Mouse (Mus musculus): ENCODE data around the gene Asb10. TPM values are rescaled to one million over a fixed set of nuclear protein-coding genes. Genes with fewer than 3 reads are reported as not detected.

Asb10 gene
- polyA plus RNA-seq, 1 experiment from 2014 or later, result 0.18 TPM

DNA sequence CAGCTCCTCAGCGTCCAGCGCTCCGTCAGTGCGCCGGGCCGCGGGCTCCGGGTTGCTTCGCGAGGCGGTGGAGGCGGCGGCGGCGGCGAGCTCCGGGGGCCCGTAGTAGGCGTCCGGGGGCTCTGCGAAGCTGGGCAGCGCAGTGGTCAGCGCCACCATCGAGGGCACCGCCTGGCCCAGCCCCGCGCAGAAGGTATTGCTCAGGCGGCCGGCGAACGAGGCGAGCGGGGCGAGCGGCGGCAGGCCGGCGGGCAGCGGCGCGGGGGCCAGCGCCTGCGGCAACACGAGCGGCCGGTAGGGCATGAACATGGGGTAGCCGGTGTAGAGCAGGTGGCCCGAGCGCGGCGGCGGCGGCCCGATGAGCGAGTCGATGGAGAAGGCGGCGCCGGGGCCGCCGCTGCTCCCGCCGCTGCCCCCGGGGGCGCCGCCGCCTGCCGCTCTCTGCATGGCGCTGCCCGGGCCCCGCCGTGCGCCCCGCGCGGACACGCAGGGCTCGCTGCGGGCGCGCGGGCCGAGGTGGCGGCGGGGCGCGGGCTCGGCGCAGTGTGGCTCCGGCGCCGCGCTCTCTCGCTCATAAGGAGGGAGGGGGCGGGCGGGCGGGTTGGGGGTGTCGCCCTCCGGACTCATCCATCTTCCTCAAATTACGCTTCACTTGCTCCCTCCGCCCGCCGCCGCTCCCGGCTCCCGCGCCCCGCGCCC lies 14.4 kb downstream of the Asb10 start:
- Histone ChIP-seq H3K9me3 (ENCODE audit: control insufficient read depth, low read length) (no peaks in the 10 kb centered on the region), H3K27ac (ENCODE audit: low read depth, low read length) (no peak overlapping the region), H3K36me3 (ENCODE audit: control insufficient read depth, insufficient read depth, low read length) (no peaks in the 10 kb centered on the region), H3K4me1 (ENCODE audit: control insufficient read depth, insufficient read depth, low read depth, low read length) (peaks cover 13% of the 10 kb centered on the region), H3K27me3 (replicated peaks; ENCODE audit: control insufficient read depth, insufficient read depth, low read length) (peaks cover 37% of the 10 kb centered on the region), H3K9ac (ENCODE audit: low read depth, low read length) (peak overlapping the region; percentile 59), H3K4me2 (ENCODE audit: low read length) (peak overlapping the region; percentile 97), H3K4me3 (ENCODE audit: low read length) (peak overlapping the region; percentile 57)
- WGBS, result under 1% methylated on average over 63 of the region's 109 CpGs
- no peak for ATAC-seq

DNA sequence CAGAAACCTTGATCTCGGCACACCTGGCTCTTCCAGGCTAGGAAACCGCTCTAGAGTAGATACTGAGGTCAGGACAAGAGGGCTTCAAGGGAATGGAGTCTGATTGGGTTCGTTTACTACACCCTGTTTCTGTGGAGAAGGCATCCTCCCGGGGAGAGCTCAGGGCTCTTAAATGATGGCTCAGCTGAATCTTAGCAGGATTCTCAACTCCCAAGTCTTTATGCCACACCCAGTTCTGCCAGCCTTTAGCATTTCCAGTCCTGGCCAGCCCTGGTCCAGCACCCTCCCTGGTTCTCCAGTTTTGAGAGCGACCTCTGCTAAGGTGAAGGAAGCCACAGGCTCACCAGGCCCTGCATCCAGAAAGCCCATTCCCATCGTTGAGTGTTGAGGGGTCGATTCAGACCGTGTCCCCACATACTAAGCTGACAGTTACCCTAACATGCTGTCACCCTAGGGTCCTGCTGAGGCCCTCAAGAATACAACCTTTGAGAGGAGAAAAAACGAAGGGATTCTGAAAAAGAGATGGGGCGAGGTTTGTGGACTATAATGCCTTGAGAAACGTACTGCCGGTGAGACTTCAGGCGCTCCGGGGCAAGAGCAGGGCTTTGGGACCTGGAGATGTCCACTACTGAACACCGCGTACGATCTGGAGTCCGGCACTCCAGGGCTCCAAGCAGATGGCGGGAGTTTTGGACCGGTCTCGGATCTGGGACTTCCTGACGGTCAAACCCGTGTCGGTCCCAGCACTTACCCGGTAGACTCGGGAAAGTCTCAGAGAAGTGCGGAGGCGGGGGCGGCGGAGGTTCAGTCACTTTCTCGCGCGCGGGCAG lies 15.2 kb downstream of the Asb10 start:
- H3K27ac ChIP-seq (ENCODE audit: low read depth, low read length), result no peak overlapping the region
- peaks cover 37% of the 10 kb centered on the region for H3K27me3 ChIP-seq (replicated peaks; ENCODE audit: control insufficient read depth, insufficient read depth, low read length)
- 4% methylated on average over 34 of the region's 34 CpGs for WGBS

DNA sequence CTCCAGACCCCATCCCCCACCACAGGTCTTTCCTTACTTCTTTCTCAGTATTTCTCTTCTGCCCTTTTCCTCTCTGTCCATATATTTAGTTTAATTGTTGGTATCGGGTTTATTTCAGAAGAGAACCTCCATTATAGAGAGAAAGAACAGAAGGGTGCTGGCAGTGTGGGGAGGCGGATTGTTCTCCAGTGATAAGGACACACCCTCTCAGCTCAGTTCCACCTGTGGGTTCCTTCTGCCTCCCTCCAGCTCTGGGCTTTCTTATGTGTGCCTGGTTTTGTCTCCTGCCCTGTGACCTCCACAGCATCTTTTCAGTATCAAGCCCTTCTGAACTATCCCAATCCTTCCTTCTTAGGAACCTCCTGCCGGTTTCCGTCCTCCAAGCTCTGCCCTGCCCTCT lies 16.3 kb downstream of the Asb10 start:
- Histone ChIP-seq H3K9me3 (ENCODE audit: control insufficient read depth, low read length) (no peaks in the 10 kb centered on the region), H3K27me3 (replicated peaks; ENCODE audit: control insufficient read depth, insufficient read depth, low read length) (peaks cover 34% of the 10 kb centered on the region), H3K4me2 (ENCODE audit: low read length) (peak overlapping the region; percentile 97), H3K36me3 (ENCODE audit: control insufficient read depth, insufficient read depth, low read length) (no peaks in the 10 kb centered on the region), H3K27ac (ENCODE audit: low read depth, low read length) (no peak overlapping the region), H3K9ac (ENCODE audit: low read depth, low read length) (no peak overlapping the region), H3K4me3 (ENCODE audit: low read length) (peak overlapping the region; percentile 3), H3K4me1 (ENCODE audit: control insufficient read depth, insufficient read depth, low read depth, low read length) (peaks cover 13% of the 10 kb centered on the region)
- 18% methylated on average over 4 of the region's 4 CpGs for WGBS
- no peak for ATAC-seq

More for the DNA sequence above, 15.2 kb downstream of the Asb10 start:
- peaks cover 13% of the 10 kb centered on the region for H3K4me1 ChIP-seq (ENCODE audit: control insufficient read depth, insufficient read depth, low read depth, low read length)
- no peaks in the 10 kb centered on the region for H3K9me3 ChIP-seq (ENCODE audit: control insufficient read depth, low read length)
- H3K4me3 ChIP-seq (ENCODE audit: low read length), result peak overlapping the region; percentile 57
- H3K9ac ChIP-seq (ENCODE audit: low read depth, low read length), result peak overlapping the region; percentile 59
- no peaks in the 10 kb centered on the region for H3K36me3 ChIP-seq (ENCODE audit: control insufficient read depth, insufficient read depth, low read length)
- peak overlapping the region; percentile 97 for H3K4me2 ChIP-seq (ENCODE audit: low read length)
- ATAC-seq, result no peak

DNA sequence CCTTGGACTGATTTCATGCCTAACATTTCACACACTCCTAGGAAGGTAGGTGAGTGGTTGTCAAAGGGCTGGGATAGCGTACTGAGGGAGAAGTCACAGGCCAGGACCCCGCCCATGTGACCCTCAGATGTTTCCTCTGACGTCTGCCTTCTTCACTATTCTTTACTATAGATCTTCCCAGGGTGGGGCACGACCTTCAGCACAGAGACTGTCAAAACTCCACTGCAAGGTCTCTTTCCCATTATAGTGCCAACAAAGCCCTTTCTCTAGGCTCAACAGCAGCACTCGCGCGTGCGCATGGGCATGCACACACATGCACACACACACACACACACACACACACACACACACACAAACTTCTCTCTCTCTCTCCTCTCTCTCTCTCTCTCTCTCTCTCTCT lies 17.0 kb downstream of the Asb10 start:
- H3K27ac ChIP-seq (ENCODE audit: low read depth, low read length), result no peak overlapping the region
- peak overlapping the region; percentile 26 for H3K4me2 ChIP-seq (ENCODE audit: low read length)
- H3K4me1 ChIP-seq (ENCODE audit: control insufficient read depth, insufficient read depth, low read depth, low read length), result peaks cover 13% of the 10 kb centered on the region
- peaks cover 27% of the 10 kb centered on the region for H3K27me3 ChIP-seq (replicated peaks; ENCODE audit: control insufficient read depth, insufficient read depth, low read length)
- 0 out of 2 replicates have a peak overlapping the region, but pooled peaks have one; percentile 13 for H3K4me3 ChIP-seq (ENCODE audit: low read length)
- H3K9me3 ChIP-seq (ENCODE audit: control insufficient read depth, low read length), result no peaks in the 10 kb centered on the region
- ATAC-seq, result no peak
- H3K9ac ChIP-seq (ENCODE audit: low read depth, low read length), result no peak overlapping the region
- H3K36me3 ChIP-seq (ENCODE audit: control insufficient read depth, insufficient read depth, low read length), result no peaks in the 10 kb centered on the region
- 28% methylated on average over 8 of the region's 8 CpGs for WGBS

DNA sequence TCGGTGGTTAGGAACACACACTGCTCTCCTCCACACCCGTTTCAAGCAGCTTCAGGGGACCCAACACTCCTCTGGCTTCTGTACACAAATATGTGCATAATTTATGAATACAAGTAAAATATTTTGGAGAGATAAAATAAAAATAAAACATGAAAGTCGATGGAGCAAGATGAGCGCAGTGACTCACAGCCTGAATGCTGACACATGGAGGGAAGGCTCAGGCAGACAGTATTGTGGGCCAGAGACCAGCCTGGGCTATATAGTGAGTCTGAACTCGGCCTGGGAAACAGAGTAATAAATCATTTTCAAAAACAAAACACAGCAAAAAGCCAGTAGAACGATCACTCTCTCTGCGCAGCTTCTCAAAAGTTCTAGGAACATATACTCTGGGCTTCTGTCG lies 19.4 kb downstream of the Asb10 start:
- Histone ChIP-seq H3K27ac (ENCODE audit: low read depth, low read length) (no peak overlapping the region), H3K27me3 (replicated peaks; ENCODE audit: control insufficient read depth, insufficient read depth, low read length) (peaks cover 15% of the 10 kb centered on the region), H3K36me3 (ENCODE audit: control insufficient read depth, insufficient read depth, low read length) (no peaks in the 10 kb centered on the region), H3K9me3 (ENCODE audit: control insufficient read depth, low read length) (no peaks in the 10 kb centered on the region), H3K4me3 (ENCODE audit: low read length) (no peak overlapping the region), H3K9ac (ENCODE audit: low read depth, low read length) (no peak overlapping the region), H3K4me1 (ENCODE audit: control insufficient read depth, insufficient read depth, low read depth, low read length) (peaks cover 5% of the 10 kb centered on the region), H3K4me2 (ENCODE audit: low read length) (no peak overlapping the region)
- 62% methylated on average over 8 of the region's 8 CpGs for WGBS
- no peak for ATAC-seq

DNA sequence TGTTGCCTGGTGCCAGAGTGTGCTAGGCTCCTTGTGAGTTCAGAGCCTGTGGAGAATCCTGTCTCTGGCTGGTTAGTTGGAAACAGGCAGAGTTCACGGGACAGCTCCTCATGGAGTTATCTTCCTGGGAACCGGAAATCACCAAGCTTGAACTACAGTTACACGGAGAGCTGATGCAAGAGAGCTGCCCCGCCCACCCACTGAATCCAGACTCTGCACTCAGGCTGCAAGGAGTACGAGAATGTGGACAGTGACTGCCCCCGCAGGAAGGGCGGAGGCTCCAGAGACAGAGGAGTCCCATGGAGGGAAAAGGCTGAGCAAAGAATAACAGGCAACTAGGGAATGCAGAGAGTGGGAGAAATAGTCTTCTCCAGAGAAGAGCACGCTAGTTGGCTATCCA lies 28.5 kb downstream of the Asb10 start:
- no peak for ATAC-seq

DNA sequence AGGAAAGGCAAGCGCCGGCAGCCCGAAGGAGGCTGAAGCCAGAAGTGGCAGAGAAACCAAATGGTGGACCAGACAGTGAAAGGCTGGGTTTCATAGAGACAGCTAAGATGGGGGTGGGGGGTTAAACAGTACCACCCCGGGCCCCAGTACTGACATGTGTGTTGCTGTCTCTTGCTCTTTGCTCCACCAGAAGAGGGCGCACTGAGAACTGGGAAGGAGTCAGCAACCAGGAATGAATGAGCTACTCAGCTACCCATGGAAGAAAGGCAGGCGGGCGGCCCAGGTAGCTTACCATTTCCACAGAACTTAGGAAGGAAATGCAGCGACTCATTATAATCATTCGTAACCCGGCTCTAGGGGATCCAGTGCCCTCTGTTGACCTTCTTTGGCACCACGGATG lies 30.1 kb downstream of the Asb10 start:
- Histone ChIP-seq H3K4me3 (ENCODE audit: low read length) (no peak overlapping the region), H3K36me3 (ENCODE audit: control insufficient read depth, insufficient read depth, low read length) (no peaks in the 10 kb centered on the region), H3K9me3 (ENCODE audit: control insufficient read depth, low read length) (no peaks in the 10 kb centered on the region), H3K9ac (ENCODE audit: low read depth, low read length) (no peak overlapping the region), H3K4me2 (ENCODE audit: low read length) (no peak overlapping the region), H3K27ac (ENCODE audit: low read depth, low read length) (no peak overlapping the region), H3K4me1 (ENCODE audit: control insufficient read depth, insufficient read depth, low read depth, low read length) (no peaks in the 10 kb centered on the region), H3K27me3 (replicated peaks; ENCODE audit: control insufficient read depth, insufficient read depth, low read length) (no peaks in the 10 kb centered on the region)
- WGBS, result 59% methylated on average over 11 of the region's 11 CpGs
- ATAC-seq, result 0 out of 2 replicates have a peak, but pooled peaks have one; percentile 25

More for the DNA sequence above, 28.5 kb downstream of the Asb10 start:
- Histone ChIP-seq H3K27ac (ENCODE audit: low read depth, low read length) (no peak overlapping the region), H3K4me2 (ENCODE audit: low read length) (no peak overlapping the region), H3K9ac (ENCODE audit: low read depth, low read length) (no peak overlapping the region), H3K4me1 (ENCODE audit: control insufficient read depth, insufficient read depth, low read depth, low read length) (no peaks in the 10 kb centered on the region), H3K27me3 (replicated peaks; ENCODE audit: control insufficient read depth, insufficient read depth, low read length) (no peaks in the 10 kb centered on the region), H3K4me3 (ENCODE audit: low read length) (no peak overlapping the region), H3K36me3 (ENCODE audit: control insufficient read depth, insufficient read depth, low read length) (no peaks in the 10 kb centered on the region), H3K9me3 (ENCODE audit: control insufficient read depth, low read length) (no peaks in the 10 kb centered on the region)
- WGBS, result 63% methylated on average over 8 of the region's 8 CpGs

DNA sequence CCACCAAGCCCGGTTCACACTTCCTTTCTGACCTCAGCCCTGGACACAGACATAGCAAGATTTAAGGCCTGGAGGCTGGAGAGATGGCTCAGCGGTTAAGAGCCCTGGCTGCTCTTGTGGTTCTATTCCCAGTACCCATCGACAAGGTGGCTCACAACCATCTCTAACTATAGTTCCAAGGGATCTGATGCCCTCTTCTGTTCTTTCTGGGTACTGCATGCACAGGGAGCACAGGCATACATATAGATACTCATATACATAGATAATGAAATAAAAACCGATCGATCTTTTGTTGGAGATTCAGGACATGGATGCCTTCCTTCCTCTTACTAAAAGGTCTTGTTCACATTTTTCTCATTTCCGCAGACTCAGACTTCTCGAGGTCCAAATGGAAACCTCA lies 32.4 kb downstream of the Asb10 start:
- Histone ChIP-seq H3K4me1 (ENCODE audit: control insufficient read depth, insufficient read depth, low read depth, low read length) (peaks cover 7% of the 10 kb centered on the region), H3K4me2 (ENCODE audit: low read length) (no peak overlapping the region), H3K27me3 (replicated peaks; ENCODE audit: control insufficient read depth, insufficient read depth, low read length) (peaks cover 4% of the 10 kb centered on the region), H3K4me3 (ENCODE audit: low read length) (no peak overlapping the region), H3K36me3 (ENCODE audit: control insufficient read depth, insufficient read depth, low read length) (no peaks in the 10 kb centered on the region), H3K27ac (ENCODE audit: low read depth, low read length) (no peak overlapping the region), H3K9ac (ENCODE audit: low read depth, low read length) (no peak overlapping the region), H3K9me3 (ENCODE audit: control insufficient read depth, low read length) (no peaks in the 10 kb centered on the region)
- WGBS, result 93% methylated on average over 7 of the region's 7 CpGs
- ATAC-seq, result no peak

DNA sequence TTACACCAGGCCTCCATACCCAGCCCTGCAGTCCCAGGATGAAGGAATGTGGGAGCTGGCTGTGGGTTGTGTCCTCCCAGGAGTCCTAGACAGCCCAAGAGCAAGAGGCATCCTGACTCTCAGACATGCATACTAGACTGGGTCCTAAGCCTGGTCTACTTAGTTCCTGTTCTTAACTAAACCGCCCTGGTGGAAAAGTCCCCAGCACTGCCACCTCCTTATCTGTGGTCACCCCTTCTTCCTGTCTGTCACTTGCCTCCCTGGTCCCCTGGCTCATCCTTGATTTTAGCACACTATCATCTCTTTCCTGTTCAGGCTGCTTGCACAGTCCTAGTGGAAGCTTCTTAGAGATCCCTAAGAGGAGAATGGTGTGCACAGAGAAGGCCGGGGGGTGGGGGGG lies 35.3 kb downstream of the Asb10 start:
- H3K4me3 ChIP-seq (ENCODE audit: low read length), result no peak overlapping the region
- H3K9me3 ChIP-seq (ENCODE audit: control insufficient read depth, low read length), result no peaks in the 10 kb centered on the region
- H3K4me1 ChIP-seq (ENCODE audit: control insufficient read depth, insufficient read depth, low read depth, low read length), result peaks cover 7% of the 10 kb centered on the region
- H3K27ac ChIP-seq (ENCODE audit: low read depth, low read length), result no peak overlapping the region
- peaks cover 17% of the 10 kb centered on the region for H3K36me3 ChIP-seq (ENCODE audit: control insufficient read depth, insufficient read depth, low read length)
- H3K4me2 ChIP-seq (ENCODE audit: low read length), result no peak overlapping the region
- no peak for ATAC-seq
- WGBS, result 58% methylated on average over 2 of the region's 2 CpGs
- H3K27me3 ChIP-seq (replicated peaks; ENCODE audit: control insufficient read depth, insufficient read depth, low read length), result peaks cover 4% of the 10 kb centered on the region
- H3K9ac ChIP-seq (ENCODE audit: low read depth, low read length), result no peak overlapping the region

All from hindbrain, embryonic 16.5 days (tissue).